Mouse (Mus musculus): ENCODE measurements around the gene Tro.

The Tro gene

DNA sequence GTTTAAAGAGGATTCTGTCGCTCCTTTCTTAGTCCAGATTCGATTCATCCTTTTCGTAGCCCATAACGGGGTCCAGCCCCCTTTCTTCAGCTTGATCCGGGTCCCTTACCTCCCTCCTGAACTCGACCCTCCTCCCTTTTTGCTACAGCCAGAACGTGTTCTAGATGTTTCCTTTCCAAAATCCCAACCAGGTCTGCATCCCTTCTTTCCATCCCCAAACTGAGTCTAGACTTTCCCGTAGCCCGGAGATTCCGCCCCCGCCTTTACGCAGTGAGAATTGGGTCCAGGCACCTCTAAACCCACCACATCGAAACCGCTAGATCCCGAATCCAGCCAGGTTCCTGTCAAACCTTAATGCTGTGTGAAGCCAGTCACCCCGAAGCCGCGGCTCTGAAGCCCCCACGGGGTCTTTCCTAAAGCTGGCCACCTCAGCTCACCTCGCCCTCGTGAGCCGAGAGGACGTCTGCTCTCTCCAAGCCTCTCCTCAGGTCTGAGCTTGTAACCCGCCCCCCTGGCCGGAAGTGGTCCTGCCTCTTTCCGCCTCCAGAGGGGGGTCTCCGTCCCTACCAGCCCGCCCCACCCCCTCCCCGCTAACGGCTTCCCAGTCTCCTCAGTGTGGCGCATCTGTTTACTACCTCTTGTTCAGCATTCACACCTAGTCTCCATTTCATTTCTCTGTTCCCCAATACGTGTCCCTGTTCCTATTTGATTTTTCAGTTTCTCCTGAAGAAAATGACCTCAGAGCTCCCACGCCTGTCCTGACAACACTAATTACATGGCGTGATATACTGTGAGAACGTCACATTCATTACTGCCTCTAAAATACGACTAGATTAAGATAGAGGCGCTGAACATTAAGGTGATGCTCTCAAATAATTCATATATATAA, at the start of gene Tro:
Gene Tro, minus strand, starts transcription at position 676 of the 889 bp plus-strand sequence.
- in situ Hi-C loops (cut with MboI, MseI) = no loop called here

- in situ Hi-C loops (cut with MboI, MseI) = no loop called here
Observed at GRCm38 (mm10) chrX:150677505-150677904, 20.1 kb upstream of the Tro start.

DNA sequence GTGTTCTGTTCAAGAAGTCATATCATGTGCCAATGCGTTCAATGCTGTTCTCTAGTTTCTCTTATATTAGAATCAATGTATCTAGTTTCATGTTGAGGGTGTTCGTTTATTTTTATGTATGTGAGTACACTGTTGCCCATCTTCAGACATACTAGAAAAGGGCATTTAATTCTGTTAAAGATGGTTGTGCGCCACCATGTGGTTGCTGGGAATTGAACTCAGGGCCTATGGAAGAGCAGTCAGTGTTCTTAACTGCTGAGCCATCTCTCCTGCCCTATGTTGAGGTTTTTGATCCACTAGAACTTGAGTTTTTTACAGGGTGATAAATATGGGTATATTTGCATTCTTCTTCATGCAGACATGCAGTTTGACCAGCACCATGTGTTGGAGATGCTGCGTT, 5.4 kb upstream of the Tro start:
- in situ Hi-C loops (cut with MboI, MseI) = no loop called here

DNA sequence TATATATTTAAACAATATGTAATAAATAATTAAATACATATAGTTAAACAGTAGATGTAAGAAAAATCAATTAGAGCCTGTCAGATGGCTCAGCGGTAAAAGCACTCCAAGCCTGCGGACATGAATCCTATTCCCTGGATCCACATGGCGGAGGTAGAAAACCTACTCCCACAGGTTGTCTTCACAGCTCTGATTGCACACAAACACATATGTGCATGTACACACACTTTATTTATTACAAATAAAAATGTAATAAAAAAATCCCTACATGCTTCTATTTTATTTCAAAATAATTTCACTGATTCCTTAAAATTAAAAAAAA, 375 bp upstream of the Tro start:
- in situ Hi-C loops (cut with MboI, MseI) = no loop called here

DNA sequence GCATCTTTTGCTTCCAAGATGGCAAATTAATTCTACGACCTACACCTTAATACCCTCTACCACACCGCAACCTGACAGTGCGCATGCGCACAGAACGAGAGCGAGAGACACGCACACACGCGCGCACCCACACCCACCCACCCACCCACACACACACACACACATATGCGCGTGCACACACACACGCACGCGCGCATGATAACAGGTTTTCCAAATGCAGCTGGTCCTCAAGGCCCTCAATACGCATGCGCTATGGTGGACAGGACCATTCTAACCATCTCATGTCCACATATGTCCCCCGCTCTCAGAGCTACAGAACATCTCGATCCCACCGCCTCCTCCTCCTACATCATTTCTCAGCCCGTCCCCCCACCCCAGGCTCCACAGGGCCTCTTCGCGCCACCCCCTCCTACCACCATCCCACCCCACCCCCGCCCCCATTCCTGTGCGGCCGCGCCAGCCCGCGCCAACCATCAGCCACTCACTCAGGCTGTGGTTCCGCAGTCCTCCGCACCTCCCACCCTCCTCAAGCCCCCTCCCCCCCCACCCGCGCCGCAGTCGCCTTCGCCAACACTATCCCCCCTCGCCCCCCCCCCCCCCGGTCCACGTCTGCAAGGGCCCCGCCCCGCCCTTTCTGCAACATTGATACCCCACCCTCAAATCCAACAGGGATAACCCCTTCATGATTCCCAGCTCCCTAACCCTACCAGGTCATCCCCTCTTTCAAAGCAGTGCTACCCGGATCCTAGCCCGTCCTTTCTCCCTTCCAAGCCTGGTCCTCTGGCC, 1.1 kb downstream of the Tro start:
- in situ Hi-C loops (cut with MboI, MseI) = no loop called here

GRCm38 (mm10) chrX:150636421-150636820, 21.0 kb downstream of the Tro start:
- in situ Hi-C loops (cut with MboI, MseI) = no loop called here

GRCm38 (mm10) chrX:150598882-150599281, 58.5 kb downstream of the Tro start:
- in situ Hi-C loops (cut with MboI, MseI) = no loop called here
